Mouse (Mus musculus) testis, postnatal 10 days (tissue): ENCODE measurements around the gene Sdhb.

Experiments used
- DNase-seq: peaks from one replicate; pipeline ENCODE4 v3.0.0; 2021; ENCODE audit warnings: low spot score

Sdhb gene

GRCm38 (mm10) chr4:140977886-140978692 is 17.1 kb downstream of the Sdhb start:
- DNase-seq = peak; percentile 58

GRCm38 (mm10) chr4:140981605-140982004 is 20.6 kb downstream of the Sdhb start:
- DNase-seq = peak; percentile 55

- peak; percentile 50 for DNase-seq
Observed at GRCm38 (mm10) chr4:140982808-140983207, 21.8 kb downstream of the Sdhb start.

- peak; percentile 59 for DNase-seq
Observed at GRCm38 (mm10) chr4:140983442-140983841, 22.4 kb downstream of the Sdhb start.

- no peak for DNase-seq
Observed at GRCm38 (mm10) chr4:140984544-140984943, 23.5 kb downstream of the Sdhb start.

- DNase-seq = peak; percentile 39
Observed at GRCm38 (mm10) chr4:140986024-140986710, 25.2 kb downstream of the Sdhb start.

GRCm38 (mm10) chr4:140986711-140987395 is 25.9 kb downstream of the Sdhb start, which contains the start of gene Atp13a2:
Gene Atp13a2 (plus strand): TSS chr4:140986873.
- peak; percentile 96 for DNase-seq

GRCm38 (mm10) chr4:140987476-140987875 is 26.5 kb downstream of the Sdhb start:
- DNase-seq = peak; percentile 43

- DNase-seq = peak; percentile 48
Observed at GRCm38 (mm10) chr4:140988706-140989290, 27.8 kb downstream of the Sdhb start.

GRCm38 (mm10) chr4:140989447-140989846 is 28.4 kb downstream of the Sdhb start:
- peak; percentile 39 for DNase-seq

GRCm38 (mm10) chr4:140992215-140992614 is 31.2 kb downstream of the Sdhb start:
- DNase-seq = no peak

- peak; percentile 71 for DNase-seq
Observed at GRCm38 (mm10) chr4:140993846-140994245, 32.8 kb downstream of the Sdhb start.

GRCm38 (mm10) chr4:140995811-140996210 is 34.8 kb downstream of the Sdhb start:
- DNase-seq = no peak

GRCm38 (mm10) chr4:140996812-140997211 is 35.8 kb downstream of the Sdhb start:
- no peak for DNase-seq

- peak; percentile 87 for DNase-seq
Observed at GRCm38 (mm10) chr4:141005983-141006382, 45.0 kb downstream of the Sdhb start.

- DNase-seq = no peak
Observed at GRCm38 (mm10) chr4:141008028-141008427, 47.0 kb downstream of the Sdhb start.

GRCm38 (mm10) chr4:141010118-141010517 is 49.1 kb downstream of the Sdhb start, which contains the start of gene Mfap2:
Gene Mfap2 (plus strand): TSS chr4:141010418.
- no peak for DNase-seq

GRCm38 (mm10) chr4:141010526-141010925 is 49.5 kb downstream of the Sdhb start:
- DNase-seq = no peak

- no peak for DNase-seq
Observed at GRCm38 (mm10) chr4:141010941-141011429, 50.0 kb downstream of the Sdhb start.

- no peak for DNase-seq
Observed at GRCm38 (mm10) chr4:141011556-141012328, 50.7 kb downstream of the Sdhb start.

- no peak for DNase-seq
Observed at GRCm38 (mm10) chr4:141012558-141012957, 51.6 kb downstream of the Sdhb start.
